Comparison of ENCODE assay signal across 8 mouse cellular contexts in the genomic region with DNA sequence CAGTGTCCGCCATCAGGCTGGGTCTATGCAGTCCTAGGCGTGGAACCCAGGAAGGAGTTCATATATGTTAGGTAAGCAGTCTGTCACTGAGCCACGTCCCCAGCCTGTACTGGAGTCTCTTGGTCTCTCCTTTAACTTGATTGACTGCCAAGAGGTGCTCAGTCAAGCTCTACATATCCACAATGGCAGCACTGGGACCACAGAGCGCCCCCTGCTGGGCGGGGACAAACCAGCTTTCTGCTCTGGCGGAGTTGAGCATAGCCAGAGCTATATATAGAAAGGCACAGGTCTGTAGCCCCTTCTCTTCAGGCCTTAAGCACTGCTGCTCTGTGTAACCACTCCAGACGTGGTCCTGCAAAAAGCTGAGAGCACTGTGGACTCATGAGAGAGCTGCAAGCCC. TPM values are rescaled to one million over a fixed set of nuclear protein-coding genes. Genes with fewer than 3 reads are reported as not detected.
DNase-seq lines count a peak whose midpoint lies in the region; ATAC-seq lines count a peak whose summit lies in the region.

No protein-coding gene starts in this region.

- DNase-seq in heart, postnatal 4 days: peak; percentile 62
- DNase-seq in heart, adult 11 months: no peak
- peak; percentile 66 for DNase-seq in CD4-positive helper T cell, adult 2 months (ENCODE audit: low read depth, low spot score)
- DNase-seq in adrenal gland, adult 2 months: peak; percentile 61
- peak; percentile 71 for DNase-seq in kidney, adult 8-10 months
- DNase-seq in naive thymus-derived CD4-positive, alpha-beta T cell, adult 2 months (ENCODE audit: low read depth): peak; percentile 83
- DNase-seq in cerebellum, adult 9-10 months: no peak

- no peak for ATAC-seq in inflammation-experienced regulatory T-cells, adult 6 months

RNA-seq across cellular contexts. Expression of a gene that starts 25.7 kb away (rescaled TPM):
- total RNA-seq in heart, postnatal 4 days (2021): under 1 TPM; 0.65 to 0.81 TPM
- total RNA-seq in adrenal gland, adult 2 months (2021): 10 to 100 TPM in 1 of 2 experiments, under 1 TPM in 1; 0.35 to 25.4 TPM
- polyA plus RNA-seq in adrenal gland, adult 2 months (2012; rRNA removed): 33.8 and 96.1 TPM in 2 replicates
- not detected for polyA plus RNA-seq in inflammation-experienced regulatory T-cells, adult 6 months (2017; shearing (Covaris generic))

Comparison
In these comparisons a context has a peak if more than half of its experiments do, and no peak if none do; other contexts are left out.
1. DNase-seq: peak in heart, postnatal 4 days (single experiment), CD4-positive helper T cell, adult 2 months (single experiment), adrenal gland, adult 2 months (single experiment), kidney, adult 8-10 months (2 of 2) and naive thymus-derived CD4-positive, alpha-beta T cell, adult 2 months (single experiment); none in heart, adult 11 months (single experiment) and cerebellum, adult 9-10 months (single experiment).